Mouse (Mus musculus) midbrain, embryonic 14.5 days (tissue): ENCODE results near the gene Fignl2. TPM values are rescaled to one million over a fixed set of nuclear protein-coding genes. Genes with fewer than 3 reads are reported as not detected.

Source experiments
- ATAC-seq: fragments of 200-750 bp; cut with Nextera tagmentation; 2 replicates; pipeline ENCODE4 v1.8.0; 2017; ENCODE audit warnings: moderate number of reproducible peaks, moderate library complexity; ENCODE audit not compliant: low FRiP score, low TSS enrichment
- DNase-seq: peaks from one replicate; pipeline ENCODE4 v3.0.0-alpha.2; 2015
- H3K27ac ChIP-seq: fragments of 300-500 bp; sonication (generic); replicated peaks from 2 replicates; pipeline ENCODE4 v1.5.1; 2014; ENCODE audit warnings: mild to moderate bottlenecking, low read depth, low read length, moderate library complexity
- H3K27me3 ChIP-seq: fragments of 300-500 bp; sonication (generic); 2 replicates; pipeline ENCODE4 v1.6.1; 2014; ENCODE audit warnings: low read length, control low read depth, mixed read lengths; ENCODE audit not compliant: control insufficient read depth, insufficient read depth
- H3K36me3 ChIP-seq: fragments of 300-500 bp; sonication (generic); 2 replicates; pipeline ENCODE4 v1.6.1; 2014; ENCODE audit warnings: low read length, control low read depth; ENCODE audit not compliant: control insufficient read depth, insufficient read depth
- H3K4me1 ChIP-seq: fragments of 300-500 bp; sonication (generic); 2 replicates; pipeline ENCODE4 v1.6.1; 2014; ENCODE audit warnings: mild to moderate bottlenecking, antibody characterized with exemption, low read length, control low read depth; ENCODE audit not compliant: control insufficient read depth, insufficient read depth
- H3K4me2 ChIP-seq: fragments of 300-500 bp; sonication (generic); 2 replicates; pipeline ENCODE4 v1.6.1; 2014; ENCODE audit warnings: mild to moderate bottlenecking, low read length, moderate library complexity
- H3K4me3 ChIP-seq: fragments of 300-500 bp; sonication (generic); replicated peaks from 2 replicates; pipeline ENCODE4 v1.5.1; 2014; ENCODE audit warnings: low read depth, low read length
- H3K9ac ChIP-seq: fragments of 300-500 bp; sonication (generic); replicated peaks from 2 replicates; pipeline ENCODE4 v1.6.1; 2014; ENCODE audit warnings: mild to moderate bottlenecking, low read length, moderate library complexity
- H3K9me3 ChIP-seq: fragments of 300-500 bp; sonication (generic); 2 replicates; pipeline ENCODE4 v1.6.1; 2016; ENCODE audit warnings: low read length, control low read depth, mixed read lengths; ENCODE audit not compliant: control insufficient read depth
- WGBS: fragments of 180-500 bp; shearing (Covaris S2); extraction: QIAGEN DNeasy Blood & Tissue Kit; methylation state at CpG from one replicate; pipeline ENCODE4 v1.1.7; 2014; 5-methylcytosine and 5-hydroxymethylcytosine counted together
- polyA plus RNA-seq: library from polyadenylated mRNA; unstranded; fragments of >200 nt; fragmentation: Nextera tagmentation; extraction: Ambion mirVana; gene quantifications from 2 replicates; pipeline ENCODE4 v1.2.1, GENCODE M21; 2014

Fignl2 gene
- polyA plus RNA-seq, 1 experiment from 2014 or later, result 0.09 TPM

DNA sequence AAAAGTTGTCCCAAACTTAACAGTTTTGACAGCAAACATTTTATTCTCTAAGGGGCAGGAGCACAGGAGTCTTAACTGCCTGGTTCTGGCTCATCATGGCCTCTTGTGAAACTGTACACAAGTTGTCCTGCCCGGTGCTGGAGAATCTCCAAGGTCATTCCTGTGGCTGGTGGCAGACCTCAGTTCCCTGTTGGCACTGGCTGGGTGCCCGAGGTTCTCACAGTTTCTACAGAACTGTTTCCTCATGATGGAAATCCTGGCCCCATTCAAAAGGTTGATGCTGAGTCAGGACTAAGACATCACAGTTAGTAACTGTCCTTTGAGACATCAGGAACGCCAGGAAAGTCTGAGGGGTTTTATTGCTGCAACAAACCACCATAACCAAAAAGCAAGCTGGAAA is 8.6 kb upstream of the Fignl2 start:
- H3K27me3 ChIP-seq, result no peaks in the 10 kb centered on the region
- H3K4me3 ChIP-seq, result no peak overlapping the region
- peaks cover 6% of the 10 kb centered on the region; the same call in 1 of the 2 replicates for H3K4me1 ChIP-seq
- WGBS, result 76% methylated on average over 3 of the region's 3 CpGs
- H3K27ac ChIP-seq, result no peak overlapping the region
- no peaks in the 10 kb centered on the region for H3K9me3 ChIP-seq
- no peak for ATAC-seq
- no peak overlapping the region for H3K9ac ChIP-seq
- no peak overlapping the region for H3K4me2 ChIP-seq
- no peak for DNase-seq
- no peaks in the 10 kb centered on the region for H3K36me3 ChIP-seq

DNA sequence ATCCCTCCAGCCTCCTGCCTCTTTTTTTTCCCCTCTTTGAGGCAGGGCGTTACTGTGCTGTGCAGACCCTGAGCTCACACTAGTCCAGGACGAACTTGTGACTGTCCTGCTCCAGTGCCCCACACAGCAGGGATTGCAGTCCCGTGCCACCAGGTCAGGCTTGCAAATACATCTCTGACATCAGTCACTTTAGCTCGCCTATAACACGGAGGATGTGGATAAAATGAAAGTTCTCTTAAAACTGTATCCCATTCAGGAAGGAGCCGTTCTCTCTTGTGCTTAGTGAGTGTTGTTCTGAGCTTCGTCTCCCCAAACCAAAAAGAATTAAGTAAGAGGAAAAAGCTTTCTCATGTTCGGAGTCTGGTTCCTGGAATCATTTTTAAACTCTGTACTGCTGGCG is 8.1 kb upstream of the Fignl2 start:
- Histone ChIP-seq H3K36me3 (no peaks in the 10 kb centered on the region), H3K27me3 (no peaks in the 10 kb centered on the region), H3K4me2 (no peak overlapping the region), H3K27ac (no peak overlapping the region), H3K9ac (no peak overlapping the region), H3K4me3 (no peak overlapping the region), H3K4me1 (peaks cover 6% of the 10 kb centered on the region; the same call in 1 of the 2 replicates), H3K9me3 (no peaks in the 10 kb centered on the region)
- WGBS, result 71% methylated on average over 9 of the region's 9 CpGs
- ATAC-seq (no peak), DNase-seq (no peak)

DNA sequence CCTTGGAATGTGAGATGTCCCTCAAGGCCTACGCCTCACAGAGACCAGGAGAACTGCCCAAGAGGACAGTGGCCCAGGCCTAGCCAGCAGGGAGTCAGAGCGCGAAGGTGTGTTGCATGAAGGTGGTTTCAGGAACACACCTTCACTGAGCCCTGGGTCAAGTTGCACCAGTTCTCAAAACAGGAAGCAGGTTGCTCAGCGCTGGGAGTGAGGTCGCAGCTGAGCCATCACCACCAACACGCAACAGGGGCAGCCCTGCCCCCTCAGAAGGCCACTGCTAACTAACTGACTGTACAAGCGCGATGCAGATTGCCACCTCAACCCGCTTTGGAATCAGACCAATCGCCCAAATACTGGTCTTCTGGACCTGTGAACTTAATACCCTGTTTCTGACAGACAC is 6.1 kb upstream of the Fignl2 start:
- Histone ChIP-seq H3K4me3 (no peak overlapping the region), H3K9ac (no peak overlapping the region), H3K9me3 (no peaks in the 10 kb centered on the region), H3K27ac (no peak overlapping the region), H3K27me3 (no peaks in the 10 kb centered on the region), H3K4me1 (peaks cover 6% of the 10 kb centered on the region; the same call in 1 of the 2 replicates), H3K4me2 (no peak overlapping the region), H3K36me3 (no peaks in the 10 kb centered on the region)
- DNase-seq (no peak), ATAC-seq (no peak)
- 90% methylated on average over 10 of the region's 10 CpGs for WGBS

DNA sequence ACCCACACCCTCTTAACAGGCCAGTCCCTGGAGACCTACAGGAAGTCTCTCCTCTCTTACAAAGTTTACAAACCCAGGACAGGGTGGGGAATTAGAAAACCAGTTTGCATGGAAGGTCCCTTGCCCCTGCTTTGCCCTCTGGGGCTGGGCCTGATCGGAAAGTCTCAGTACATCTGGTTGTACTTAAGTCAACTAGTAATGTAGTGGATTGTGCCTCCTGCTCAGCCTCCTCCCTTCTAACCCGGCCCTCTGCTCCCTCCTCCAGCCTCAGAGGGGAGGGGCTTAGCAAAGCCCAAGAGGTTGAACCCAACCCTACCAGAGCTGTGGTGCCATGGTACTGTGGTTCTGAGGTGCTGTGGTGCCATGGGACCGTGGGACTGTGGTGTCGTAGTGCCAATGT is 3.9 kb upstream of the Fignl2 start:
- no peak for DNase-seq
- Histone ChIP-seq H3K4me2 (no peak overlapping the region), H3K36me3 (no peaks in the 10 kb centered on the region), H3K9me3 (no peaks in the 10 kb centered on the region), H3K4me3 (no peak overlapping the region), H3K9ac (no peak overlapping the region), H3K27me3 (no peaks in the 10 kb centered on the region), H3K27ac (no peak overlapping the region), H3K4me1 (peaks cover 4% of the 10 kb centered on the region; the same call in 1 of the 2 replicates)
- ATAC-seq, result no peak
- 65% methylated on average over 4 of the region's 4 CpGs for WGBS

DNA sequence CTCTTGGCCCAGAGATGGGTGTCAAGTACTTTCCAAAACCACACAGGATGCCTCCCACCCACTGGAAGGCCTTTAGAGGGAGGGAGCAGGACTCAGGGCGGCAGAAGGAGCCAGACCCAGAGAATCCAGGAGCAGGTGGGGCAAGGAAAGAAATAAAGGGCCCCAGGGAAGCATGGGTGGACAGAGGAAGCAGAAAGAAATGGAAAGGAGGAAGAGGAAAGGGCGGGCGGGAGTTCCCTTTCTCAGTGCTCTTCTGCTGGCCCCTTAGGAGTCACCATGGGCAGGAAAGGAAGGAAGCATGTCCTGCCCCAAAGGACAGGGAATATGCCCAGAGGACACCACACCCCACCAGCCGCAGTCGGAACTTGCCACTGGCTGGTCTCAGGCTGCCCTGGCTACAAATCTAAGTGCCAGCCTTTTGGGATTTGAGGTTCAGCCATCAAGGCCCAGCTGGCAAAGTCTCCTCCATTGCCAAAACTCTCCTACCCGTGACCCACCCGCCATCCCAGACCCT is 2.7 kb upstream of the Fignl2 start:
- Histone ChIP-seq H3K4me1 (peaks cover 14% of the 10 kb centered on the region), H3K4me2 (no peak overlapping the region), H3K27me3 (no peaks in the 10 kb centered on the region), H3K9ac (no peak overlapping the region), H3K9me3 (no peaks in the 10 kb centered on the region), H3K4me3 (no peak overlapping the region), H3K36me3 (no peaks in the 10 kb centered on the region), H3K27ac (no peak overlapping the region)
- 83% methylated on average over 7 of the region's 7 CpGs for WGBS
- no peak for ATAC-seq
- DNase-seq, result no peak

DNA sequence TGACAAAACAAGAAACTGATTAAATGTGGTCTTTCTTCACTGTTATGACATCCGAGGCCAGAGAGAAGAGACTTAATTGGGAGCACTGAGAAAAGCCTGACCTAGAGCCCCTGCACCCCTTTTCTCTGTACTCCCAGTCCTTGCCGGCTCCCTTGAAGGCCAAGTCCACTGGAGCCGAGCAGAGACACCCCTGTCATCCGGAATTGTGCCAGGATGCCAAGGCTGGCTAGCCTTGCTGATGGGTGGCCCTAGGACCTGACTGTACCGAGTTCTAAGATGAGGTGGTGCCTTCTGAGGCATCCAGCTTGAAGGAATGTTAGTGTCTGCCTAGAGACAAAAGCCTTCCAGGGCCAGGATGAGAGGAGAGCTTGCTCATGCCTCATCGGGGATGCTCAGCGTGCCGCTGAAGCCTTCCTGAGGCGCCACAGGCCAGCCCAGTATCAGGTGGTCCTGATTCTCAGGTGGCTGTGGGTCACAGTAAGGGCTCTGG is 1.7 kb upstream of the Fignl2 start:
- Histone ChIP-seq H3K4me2 (no peak overlapping the region), H3K27ac (no peak overlapping the region), H3K27me3 (no peaks in the 10 kb centered on the region), H3K9ac (no peak overlapping the region), H3K4me1 (peaks cover 23% of the 10 kb centered on the region), H3K9me3 (no peaks in the 10 kb centered on the region), H3K36me3 (no peaks in the 10 kb centered on the region), H3K4me3 (no peak overlapping the region)
- DNase-seq, result no peak
- 78% methylated on average over 9 of the region's 9 CpGs for WGBS
- no peak for ATAC-seq

DNA sequence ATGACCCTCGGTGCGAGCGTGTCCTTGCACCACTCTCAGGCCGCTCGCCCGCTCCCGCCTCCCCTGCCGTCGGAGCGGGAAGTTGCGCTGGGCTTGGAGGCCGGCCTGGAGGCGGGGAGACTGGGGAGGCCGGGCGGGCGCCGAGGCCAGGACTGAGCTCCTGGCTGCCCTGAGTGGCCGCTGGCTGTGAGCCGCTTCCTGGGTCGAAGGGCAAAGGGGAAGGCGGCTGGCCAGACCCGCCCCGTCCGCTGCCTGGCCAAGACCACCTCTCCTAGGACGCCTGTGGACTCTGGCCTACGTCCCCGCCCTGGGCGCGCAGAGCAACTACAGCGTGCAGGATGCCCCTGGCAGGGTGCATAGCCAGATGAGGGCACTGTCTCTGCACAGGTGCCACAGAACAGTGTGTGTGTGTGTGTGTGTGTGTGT is 377 bp upstream of the Fignl2 start:
- peaks cover 23% of the 10 kb centered on the region for H3K4me1 ChIP-seq
- peak; percentile 65 for DNase-seq
- H3K4me2 ChIP-seq, result peak overlapping the region; percentile 89
- no peaks in the 10 kb centered on the region for H3K36me3 ChIP-seq
- peak; percentile 46 for ATAC-seq
- peak overlapping the region; percentile 58 for H3K4me3 ChIP-seq
- no peaks in the 10 kb centered on the region for H3K9me3 ChIP-seq
- peak overlapping the region; percentile 76 for H3K9ac ChIP-seq
- no peaks in the 10 kb centered on the region for H3K27me3 ChIP-seq
- peak overlapping the region; percentile 73; the same call in 1 of the 2 replicates for H3K27ac ChIP-seq
- WGBS, result 2% methylated on average over 30 of the region's 30 CpGs

DNA sequence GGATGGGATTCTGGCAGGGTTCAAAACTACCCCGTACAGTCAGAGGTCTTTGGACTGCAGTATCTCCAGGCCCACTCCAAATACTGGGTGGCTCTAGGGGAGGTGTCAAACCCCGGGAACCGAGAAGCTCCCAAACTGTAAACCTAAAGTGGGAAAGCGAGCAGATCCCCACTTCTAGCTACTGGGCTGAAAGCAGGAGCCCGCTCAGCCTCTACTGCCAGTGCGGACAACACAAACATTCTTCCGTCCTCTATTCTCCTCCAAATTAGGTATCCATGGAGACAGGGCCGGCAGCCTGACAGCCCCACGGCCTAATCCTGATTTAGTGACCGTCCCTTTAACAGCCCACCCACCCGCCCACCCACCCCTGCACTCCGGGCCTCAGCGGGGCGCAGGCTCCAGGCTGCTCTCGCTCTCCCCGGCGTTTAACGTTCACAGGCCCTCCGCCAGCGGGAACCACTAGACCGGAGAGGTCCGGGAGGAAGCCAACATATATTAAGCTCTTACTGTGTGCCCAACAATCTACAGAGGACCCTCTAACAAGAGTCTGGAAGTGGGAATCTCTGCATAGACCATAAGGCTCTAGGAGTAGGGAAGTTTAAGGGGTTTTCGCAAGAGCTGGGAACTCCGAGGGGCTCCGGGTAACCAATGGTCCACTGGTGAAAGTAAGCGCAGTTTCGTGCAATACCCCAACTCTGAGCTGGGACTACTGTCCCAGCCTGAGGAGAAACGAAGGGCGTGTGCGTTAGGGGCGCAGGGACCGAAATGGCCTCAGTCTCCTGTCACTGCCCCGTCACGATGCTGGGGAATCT is 1.2 kb downstream of the Fignl2 start:
- Histone ChIP-seq H3K27me3 (no peaks in the 10 kb centered on the region), H3K4me2 (peak overlapping the region; percentile 89), H3K9ac (peak overlapping the region; percentile 76), H3K4me3 (peak overlapping the region; percentile 58), H3K9me3 (no peaks in the 10 kb centered on the region), H3K36me3 (no peaks in the 10 kb centered on the region), H3K4me1 (peaks cover 23% of the 10 kb centered on the region), H3K27ac (peak overlapping the region; percentile 73)
- under 1% methylated on average over 34 of the region's 34 CpGs for WGBS
- ATAC-seq, result peak; percentile 40
- DNase-seq, result peak; percentile 70
